Mouse (Mus musculus): ENCODE measurements around the gene Shroom3. TPM values are rescaled to one million over a fixed set of nuclear protein-coding genes. Genes with fewer than 3 reads are reported as not detected.
A peak's percentile ranks its signal among the peaks of the same experiment; 100 is the strongest.

The Shroom3 gene
- polyA plus RNA-seq, 1 experiment from 2014 or later: 6.6 TPM

DNA sequence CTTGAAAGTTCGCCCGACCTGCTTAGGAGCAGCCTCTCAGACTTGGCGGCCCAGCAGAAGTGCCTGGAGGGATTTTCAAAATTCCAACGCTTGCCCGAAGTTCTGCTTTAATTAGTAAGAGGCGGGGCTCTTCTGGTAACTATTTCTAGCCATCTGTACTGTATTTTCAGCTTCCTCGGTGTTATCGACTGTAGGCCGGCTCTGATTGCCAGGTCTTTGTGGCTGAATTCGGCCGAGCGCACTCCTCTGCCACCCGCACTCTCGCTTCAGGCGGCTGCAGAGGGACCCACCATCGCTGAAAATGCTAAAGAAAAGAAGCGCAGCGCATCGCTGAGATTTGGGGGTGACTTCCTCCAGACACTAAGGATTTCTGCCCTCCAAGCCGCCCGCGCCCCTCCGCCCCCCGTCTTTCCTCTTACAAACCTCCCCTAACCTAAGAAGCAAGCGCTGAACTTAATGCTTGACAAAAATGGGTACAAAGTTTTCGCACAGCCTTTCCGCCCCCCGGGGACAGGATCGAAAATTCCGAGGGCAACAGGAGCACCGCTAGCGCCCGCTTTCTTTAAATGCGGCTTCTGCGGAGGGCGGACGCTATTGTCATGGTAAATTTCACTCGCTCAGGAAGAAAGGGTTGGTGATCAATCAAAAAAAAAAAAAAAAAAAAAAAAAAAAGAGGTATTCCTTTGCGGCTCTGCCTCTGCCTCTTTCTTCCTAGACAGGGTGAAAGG, 450 bp upstream of the Shroom3 start:
- H3K27me3 ChIP-seq: no peaks in the 10 kb centered on the region
- H3K36me3 ChIP-seq: no peaks in the 10 kb centered on the region
- ATAC-seq (ENCODE audit: insufficient number of reproducible peaks, insufficient read depth, low FRiP score, low TSS enrichment): 0 out of 2 replicates have a peak, but pooled peaks have one; percentile 6
- peak overlapping the region; percentile 60 for H3K9ac ChIP-seq
- peak overlapping the region; percentile 60 for H3K27ac ChIP-seq
- H3K9me3 ChIP-seq: no peaks in the 10 kb centered on the region
- H3K4me3 ChIP-seq: peak overlapping the region; percentile 52
- 0 out of 2 replicates have a peak, but pooled peaks cover 5% of the 10 kb centered on the region for H3K4me1 ChIP-seq
- under 1% methylated on average over 39 of the region's 39 CpGs for WGBS
- peak overlapping the region; percentile 98 for H3K4me2 ChIP-seq (replicated peaks)

GRCm38 (mm10) chr5:92683871-92684475, 738 bp downstream of the Shroom3 start:
- WGBS: 19% methylated on average over 9 of the region's 9 CpGs
- peak overlapping the region; percentile 98 for H3K4me2 ChIP-seq (replicated peaks)
- H3K9ac ChIP-seq: no peak overlapping the region
- no peaks in the 10 kb centered on the region for H3K36me3 ChIP-seq
- no peak overlapping the region for H3K27ac ChIP-seq
- ATAC-seq (ENCODE audit: insufficient number of reproducible peaks, insufficient read depth, low FRiP score, low TSS enrichment): no peak
- H3K27me3 ChIP-seq: no peaks in the 10 kb centered on the region
- H3K4me3 ChIP-seq: peak overlapping the region; percentile 52
- 0 out of 2 replicates have a peak, but pooled peaks cover 5% of the 10 kb centered on the region for H3K4me1 ChIP-seq
- H3K9me3 ChIP-seq: no peaks in the 10 kb centered on the region

- WGBS: 89% methylated on average over 16 of the region's 16 CpGs
- H3K27ac ChIP-seq: no peak overlapping the region
- no peak overlapping the region for H3K9ac ChIP-seq
- 0 out of 2 replicates have a peak, but pooled peaks cover 5% of the 10 kb centered on the region for H3K4me1 ChIP-seq
- no peaks in the 10 kb centered on the region for H3K27me3 ChIP-seq
- H3K9me3 ChIP-seq: no peaks in the 10 kb centered on the region
- no peaks in the 10 kb centered on the region for H3K36me3 ChIP-seq
- H3K4me3 ChIP-seq: no peak overlapping the region
- no peak for ATAC-seq (ENCODE audit: insufficient number of reproducible peaks, insufficient read depth, low FRiP score, low TSS enrichment)
- H3K4me2 ChIP-seq (replicated peaks): no peak overlapping the region
Observed at GRCm38 (mm10) chr5:92684715-92685460, 1.7 kb downstream of the Shroom3 start.

DNA sequence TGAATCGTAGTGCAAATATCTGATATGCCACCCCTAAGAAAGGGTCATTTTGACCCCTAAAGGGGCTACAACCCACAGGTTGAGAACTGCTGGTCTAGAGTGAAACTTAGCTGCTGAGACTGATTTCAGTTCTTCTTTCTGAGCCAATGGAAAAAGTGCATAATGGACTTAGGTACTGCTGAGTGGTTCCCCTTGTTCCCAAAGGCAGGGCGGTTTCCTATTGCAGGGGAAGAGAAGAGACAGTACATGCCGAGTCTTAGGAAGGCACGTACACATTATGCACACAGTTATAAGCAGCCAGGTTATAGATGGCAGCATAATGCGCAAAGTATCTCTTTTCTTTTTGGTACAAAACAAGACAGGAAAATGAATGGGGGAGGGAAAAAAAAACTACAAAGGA, 4.9 kb downstream of the Shroom3 start:
- no peak for ATAC-seq (ENCODE audit: insufficient number of reproducible peaks, insufficient read depth, low FRiP score, low TSS enrichment)
- no peak overlapping the region for H3K9ac ChIP-seq

GRCm38 (mm10) chr5:92688569-92688968, 5.3 kb downstream of the Shroom3 start:
- ATAC-seq (ENCODE audit: insufficient number of reproducible peaks, insufficient read depth, low FRiP score, low TSS enrichment): 0 out of 2 replicates have a peak, but pooled peaks have one; percentile 56
- no peak overlapping the region for H3K4me3 ChIP-seq
- H3K27me3 ChIP-seq: no peaks in the 10 kb centered on the region
- no peak overlapping the region for H3K4me2 ChIP-seq (replicated peaks)
- no peak overlapping the region for H3K9ac ChIP-seq
- WGBS: 76% methylated on average over 9 of the region's 9 CpGs
- no peak overlapping the region for H3K27ac ChIP-seq
- H3K36me3 ChIP-seq: no peaks in the 10 kb centered on the region
- H3K4me1 ChIP-seq: no peaks in the 10 kb centered on the region
- H3K9me3 ChIP-seq: no peaks in the 10 kb centered on the region

More for the DNA sequence above, 4.9 kb downstream of the Shroom3 start:
- H3K9me3 ChIP-seq: no peaks in the 10 kb centered on the region
- no peak overlapping the region for H3K4me3 ChIP-seq
- H3K27ac ChIP-seq: no peak overlapping the region
- no peaks in the 10 kb centered on the region for H3K27me3 ChIP-seq
- WGBS: 79% methylated on average over 5 of the region's 5 CpGs
- no peaks in the 10 kb centered on the region for H3K36me3 ChIP-seq
- no peak overlapping the region for H3K4me2 ChIP-seq (replicated peaks)
- no peaks in the 10 kb centered on the region for H3K4me1 ChIP-seq

- H3K4me3 ChIP-seq: no peak overlapping the region
- no peaks in the 10 kb centered on the region for H3K4me1 ChIP-seq
- 65% methylated on average over 16 of the region's 16 CpGs for WGBS
- no peaks in the 10 kb centered on the region for H3K9me3 ChIP-seq
- no peak for ATAC-seq (ENCODE audit: insufficient number of reproducible peaks, insufficient read depth, low FRiP score, low TSS enrichment)
- no peak overlapping the region for H3K9ac ChIP-seq
- no peak overlapping the region for H3K4me2 ChIP-seq (replicated peaks)
- no peaks in the 10 kb centered on the region for H3K36me3 ChIP-seq
- H3K27me3 ChIP-seq: no peaks in the 10 kb centered on the region
- H3K27ac ChIP-seq: no peak overlapping the region
Observed at GRCm38 (mm10) chr5:92692206-92693007, 9.2 kb downstream of the Shroom3 start.

DNA sequence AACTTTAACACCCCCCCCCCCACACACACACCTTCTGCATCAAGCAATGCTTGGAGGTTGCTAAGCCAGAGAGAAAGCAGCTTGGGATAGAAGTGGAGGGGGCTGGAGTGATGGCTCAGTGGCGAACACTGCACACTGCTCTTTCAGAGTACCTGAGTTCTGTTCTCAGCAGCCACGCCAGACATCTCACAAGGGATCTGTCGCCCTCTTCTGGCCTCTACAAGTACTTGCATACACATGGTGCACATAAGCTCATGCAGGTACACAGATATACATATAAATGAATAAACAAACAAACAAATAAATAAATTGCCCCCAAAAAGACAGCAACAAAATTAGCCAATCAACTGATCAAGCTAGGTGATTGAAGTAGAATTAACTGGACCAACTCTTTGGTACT, 10.5 kb downstream of the Shroom3 start:
- ATAC-seq (ENCODE audit: insufficient number of reproducible peaks, insufficient read depth, low FRiP score, low TSS enrichment): no peak
- H3K36me3 ChIP-seq: no peaks in the 10 kb centered on the region
- H3K4me3 ChIP-seq: no peak overlapping the region
- no peaks in the 10 kb centered on the region for H3K9me3 ChIP-seq
- no peaks in the 10 kb centered on the region for H3K27me3 ChIP-seq
- peaks cover 6% of the 10 kb centered on the region; the same call in 1 of the 2 replicates for H3K4me1 ChIP-seq
- H3K9ac ChIP-seq: no peak overlapping the region
- no peak overlapping the region for H3K27ac ChIP-seq
- H3K4me2 ChIP-seq (replicated peaks): no peak overlapping the region
- 88% methylated on average over 3 of the region's 3 CpGs for whole genome bisulfite sequencing

DNA sequence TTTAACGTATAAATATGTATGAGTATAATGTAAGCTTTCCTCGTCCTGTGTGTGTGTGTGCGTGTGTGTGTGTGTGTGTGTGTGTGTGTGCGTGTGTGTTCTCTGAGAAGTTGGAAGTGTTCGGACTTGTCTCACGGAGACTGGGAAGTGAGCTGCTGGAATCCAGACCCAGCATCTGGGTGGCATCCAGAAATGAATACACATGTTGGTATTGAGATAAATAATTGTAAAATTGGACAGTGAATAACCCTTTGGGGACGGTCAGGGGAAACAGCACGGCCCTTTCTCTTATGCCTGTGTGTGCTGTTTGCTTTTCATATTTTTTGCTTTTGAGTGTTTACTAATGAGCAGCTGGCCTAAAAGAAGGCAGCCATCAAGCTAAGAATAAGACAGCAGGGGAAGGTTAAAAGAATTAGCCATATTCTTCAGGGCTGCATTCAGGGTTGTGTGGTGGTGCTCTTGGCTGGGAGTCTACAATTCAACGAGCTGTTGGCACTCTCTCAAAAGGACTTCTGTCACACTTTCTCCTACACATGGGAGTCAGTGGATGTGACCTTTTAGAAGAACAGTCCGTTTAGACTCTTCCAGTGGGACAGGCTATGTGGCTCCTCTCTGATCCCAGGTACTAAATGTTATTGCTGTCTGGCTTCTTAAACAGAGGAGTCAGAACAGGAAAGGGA, 11.2 kb downstream of the Shroom3 start:
- no peak for ATAC-seq (ENCODE audit: insufficient number of reproducible peaks, insufficient read depth, low FRiP score, low TSS enrichment)

GRCm38 (mm10) chr5:92698131-92698836, 15.0 kb downstream of the Shroom3 start:
- Histone ChIP-seq H3K9me3 (no peaks in the 10 kb centered on the region), H3K36me3 (no peaks in the 10 kb centered on the region), H3K9ac (0 out of 2 replicates have a peak overlapping the region, but pooled peaks have one; percentile 24), H3K4me2 (replicated peaks) (peak overlapping the region; percentile 53), H3K4me3 (peak overlapping the region; percentile 22), H3K4me1 (peaks cover 13% of the 10 kb centered on the region; the same call in 1 of the 2 replicates), H3K27ac (peak overlapping the region; percentile 11; the same call in 1 of the 2 replicates), H3K27me3 (no peaks in the 10 kb centered on the region)
- peak; percentile 83 for ATAC-seq (ENCODE audit: insufficient number of reproducible peaks, insufficient read depth, low FRiP score, low TSS enrichment)
- 3% methylated on average over 15 of the region's 15 CpGs for WGBS

More for the DNA sequence above, 11.2 kb downstream of the Shroom3 start:
- 86% methylated on average over 10 of the region's 10 CpGs for WGBS
- H3K27me3 ChIP-seq: no peaks in the 10 kb centered on the region
- no peak overlapping the region for H3K9ac ChIP-seq
- no peak overlapping the region for H3K4me3 ChIP-seq
- H3K9me3 ChIP-seq: no peaks in the 10 kb centered on the region
- no peak overlapping the region for H3K27ac ChIP-seq
- no peak overlapping the region for H3K4me2 ChIP-seq (replicated peaks)
- H3K4me1 ChIP-seq: peaks cover 13% of the 10 kb centered on the region; the same call in 1 of the 2 replicates
- no peaks in the 10 kb centered on the region for H3K36me3 ChIP-seq

GRCm38 (mm10) chr5:92698837-92699529, 15.7 kb downstream of the Shroom3 start:
- peaks cover 13% of the 10 kb centered on the region; the same call in 1 of the 2 replicates for H3K4me1 ChIP-seq
- no peak overlapping the region for H3K9ac ChIP-seq
- H3K36me3 ChIP-seq: no peaks in the 10 kb centered on the region
- H3K27ac ChIP-seq: peak overlapping the region; percentile 11; the same call in 1 of the 2 replicates
- H3K4me3 ChIP-seq: peak overlapping the region; percentile 22
- 9% methylated on average over 17 of the region's 17 CpGs for WGBS
- H3K4me2 ChIP-seq (replicated peaks): peak overlapping the region; percentile 53
- H3K27me3 ChIP-seq: no peaks in the 10 kb centered on the region
- no peak for ATAC-seq (ENCODE audit: insufficient number of reproducible peaks, insufficient read depth, low FRiP score, low TSS enrichment)
- no peaks in the 10 kb centered on the region for H3K9me3 ChIP-seq

All from embryonic facial prominence, embryonic 12.5 days (tissue).